Mouse (Mus musculus) layer of hippocampus, adult 8-10 months (tissue): ENCODE measurements around the gene Atm. TPM values are rescaled to one million over a fixed set of nuclear protein-coding genes. Genes with fewer than 3 reads are reported as not detected.
A peak's percentile ranks its signal among the peaks of the same experiment; 100 is the strongest.

Experiments
- DNase-seq, 2 experiments: peaks; one replicate each; pipeline ENCODE4 v3.0.0; 2022; ENCODE audit warnings: low spot score in 2 of 2
- total RNA-seq, 4 experiments: library from RNA; stranded (reverse); gene quantifications; 2 replicates each; pipeline ENCODE4 v1.2.4; 2022

The Atm gene
- total RNA-seq: 10 to 100 TPM; 18.8 to 26.8 (median 21.5) TPM

GRCm38 (mm10) chr9:53536558-53537320, at the start of gene Atm, which contains the start of gene Npat:
TSS of gene Atm (minus strand) at chr9:53536740.
TSS of gene Npat (plus strand) at chr9:53537047.
- DNase-seq: peak; percentile 99 to 100

- DNase-seq: no peak
Observed at GRCm38 (mm10) chr9:53581870-53582269, 45.3 kb upstream of the Atm start.

- no peak for DNase-seq
Observed at GRCm38 (mm10) chr9:53575721-53576120, 39.2 kb upstream of the Atm start.

- no peak for DNase-seq
Observed at GRCm38 (mm10) chr9:53572516-53573307, 36.2 kb upstream of the Atm start.

GRCm38 (mm10) chr9:53570662-53571061, 34.1 kb upstream of the Atm start:
- no peak for DNase-seq

GRCm38 (mm10) chr9:53537336-53537965, 911 bp upstream of the Atm start:
- peak in 1 of 2 experiments; percentile 4 for DNase-seq

- no peak for DNase-seq
Observed at GRCm38 (mm10) chr9:53535416-53536320, 872 bp downstream of the Atm start.

- no peak for DNase-seq
Observed at GRCm38 (mm10) chr9:53517373-53518009, 19.0 kb downstream of the Atm start.

GRCm38 (mm10) chr9:53514091-53514490, 22.4 kb downstream of the Atm start:
- no peak for DNase-seq

- DNase-seq: no peak
Observed at GRCm38 (mm10) chr9:53508053-53508452, 28.5 kb downstream of the Atm start.

- DNase-seq: no peak
Observed at GRCm38 (mm10) chr9:53485886-53486285, 50.7 kb downstream of the Atm start.

GRCm38 (mm10) chr9:53472806-53473518, 63.6 kb downstream of the Atm start:
- no peak for DNase-seq

- no peak for DNase-seq
Observed at GRCm38 (mm10) chr9:53452038-53452437, 84.5 kb downstream of the Atm start.

- DNase-seq: no peak
Observed at GRCm38 (mm10) chr9:53450609-53451008, 85.9 kb downstream of the Atm start.

GRCm38 (mm10) chr9:53435830-53436570, 100.5 kb downstream of the Atm start:
- no peak for DNase-seq

GRCm38 (mm10) chr9:53427638-53428037, 108.9 kb downstream of the Atm start:
- DNase-seq: no peak

GRCm38 (mm10) chr9:53426726-53427125, 109.8 kb downstream of the Atm start:
- no peak for DNase-seq

GRCm38 (mm10) chr9:53422133-53422896, 114.2 kb downstream of the Atm start:
- DNase-seq: no peak
